Mouse (Mus musculus) limb, embryonic 12.5 days (tissue): ENCODE measurements around the gene Macrod2. TPM values are rescaled to one million over a fixed set of nuclear protein-coding genes. Genes with fewer than 3 reads are reported as not detected.

Experiments used
- ATAC-seq: fragments of 200-750 bp; cut with Nextera tagmentation; 2 replicates; pipeline ENCODE4 v1.8.0; 2017; ENCODE audit warnings: low read depth, moderate TSS enrichment; ENCODE audit not compliant: insufficient number of reproducible peaks, insufficient read depth, low FRiP score, low TSS enrichment
- H3K27ac ChIP-seq: fragments of 300-500 bp; sonication (generic); 2 replicates; pipeline ENCODE4 v1.5.1; 2016; ENCODE audit warnings: mild to moderate bottlenecking, moderate library complexity
- H3K27me3 ChIP-seq: fragments of 300-500 bp; sonication (generic); 2 replicates; pipeline ENCODE4 v1.6.1; 2016; ENCODE audit warnings: mild to moderate bottlenecking, moderate library complexity
- H3K36me3 ChIP-seq: fragments of 300-500 bp; sonication (generic); 2 replicates; pipeline ENCODE4 v1.6.1; 2016; ENCODE audit warnings: mild to moderate bottlenecking, moderate library complexity
- H3K4me1 ChIP-seq: fragments of 300-500 bp; sonication (generic); replicated peaks from 2 replicates; pipeline ENCODE4 v1.6.1; 2016
- H3K4me2 ChIP-seq: fragments of 300-500 bp; sonication (generic); 2 replicates; pipeline ENCODE4 v1.6.1; 2016; ENCODE audit warnings: mild to moderate bottlenecking, moderate library complexity
- H3K4me3 ChIP-seq: fragments of 300-500 bp; sonication (generic); replicated peaks from 2 replicates; pipeline ENCODE4 v1.5.1; 2016; ENCODE audit warnings: mild to moderate bottlenecking
- H3K9ac ChIP-seq: fragments of 300-500 bp; sonication (generic); replicated peaks from 2 replicates; pipeline ENCODE4 v1.6.1; 2016; ENCODE audit warnings: mild to moderate bottlenecking, moderate library complexity
- H3K9me3 ChIP-seq: fragments of 300-500 bp; sonication (generic); 2 replicates; pipeline ENCODE4 v1.6.1; 2016; ENCODE audit warnings: mild to moderate bottlenecking, moderate library complexity
- WGBS: fragments of 180-500 bp; shearing (Covaris S2); methylation state at CpG from one replicate; pipeline ENCODE4 v1.1.7; 2016; 5-methylcytosine and 5-hydroxymethylcytosine counted together
- polyA plus RNA-seq: library from polyadenylated mRNA; unstranded; fragments of >200 nt; fragmentation: Nextera tagmentation; extraction: Ambion mirVana; gene quantifications from 2 replicates; pipeline ENCODE4 v1.2.1, GENCODE M21; 2016

Gene Macrod2
- polyA plus RNA-seq, 1 experiment from 2014 or later, result 37.2 TPM

DNA sequence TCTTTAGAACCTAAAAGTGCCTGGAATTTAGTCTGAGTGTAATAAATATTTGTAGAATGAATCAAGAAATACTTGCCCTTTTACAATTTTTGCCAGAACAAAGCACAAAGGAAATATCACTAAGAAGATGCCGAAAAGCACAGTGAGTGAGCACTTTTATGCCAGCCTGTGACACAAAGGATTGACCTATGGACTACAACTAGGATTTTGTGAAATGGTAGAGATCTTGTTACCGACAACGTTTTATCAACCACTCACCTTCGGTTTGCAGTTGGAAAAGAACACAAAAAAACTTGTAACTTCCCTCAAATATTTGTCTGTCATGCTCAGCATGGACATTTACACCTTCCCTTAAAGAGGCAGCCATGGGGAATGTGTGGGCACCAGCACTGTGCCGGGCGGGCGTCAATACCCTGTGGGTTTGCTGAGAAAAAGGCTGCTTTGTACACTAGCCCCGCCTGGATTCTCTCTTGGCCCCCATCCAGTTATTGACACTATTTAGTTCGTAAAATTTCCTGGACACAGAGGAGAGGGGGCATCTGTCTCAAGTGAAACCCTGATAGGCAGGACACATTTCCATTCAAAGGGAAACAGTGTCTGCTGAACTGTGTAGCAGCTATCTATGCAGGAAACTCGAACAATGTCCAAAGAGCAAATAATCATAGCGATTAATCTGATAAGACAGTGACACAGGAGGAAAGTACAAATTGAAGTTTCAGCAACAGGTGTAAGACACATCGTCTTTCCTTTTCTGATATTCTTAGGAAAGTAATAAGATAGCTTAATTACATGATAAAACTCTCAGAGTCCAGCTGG is 368.2 kb downstream of the Macrod2 start:
- no peak overlapping the region for H3K9ac ChIP-seq
- H3K27ac ChIP-seq, result no peak overlapping the region
- no peaks in the 10 kb centered on the region for H3K27me3 ChIP-seq
- H3K36me3 ChIP-seq, result no peaks in the 10 kb centered on the region
- H3K4me3 ChIP-seq, result no peak overlapping the region
- no peaks in the 10 kb centered on the region for H3K9me3 ChIP-seq
- H3K4me2 ChIP-seq, result no peak overlapping the region
- no peak for ATAC-seq
- WGBS, result 87% methylated on average over 12 of the region's 12 CpGs
- H3K4me1 ChIP-seq, result no peaks in the 10 kb centered on the region

DNA sequence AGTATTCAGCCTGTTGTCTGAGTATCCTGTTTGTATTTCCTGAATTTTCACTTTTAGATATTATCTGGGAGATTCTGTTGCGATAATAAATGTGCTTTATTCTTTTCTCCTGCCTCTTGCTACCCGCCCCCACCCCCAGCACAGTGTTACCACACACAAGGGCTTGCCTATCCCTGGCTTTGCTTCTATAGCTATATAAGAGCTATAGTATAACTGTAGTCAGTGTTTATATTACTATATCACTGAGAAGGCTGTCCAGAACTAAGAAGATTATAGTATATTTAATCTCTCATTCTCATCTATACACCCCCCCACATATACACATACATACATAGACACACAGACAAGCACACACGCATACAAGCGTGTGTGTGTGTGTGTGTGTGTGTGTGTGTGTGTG is 374.4 kb downstream of the Macrod2 start:
- Histone ChIP-seq H3K9me3 (no peaks in the 10 kb centered on the region), H3K27ac (no peak overlapping the region), H3K4me1 (no peaks in the 10 kb centered on the region), H3K4me2 (no peak overlapping the region), H3K27me3 (no peaks in the 10 kb centered on the region), H3K4me3 (no peak overlapping the region), H3K36me3 (no peaks in the 10 kb centered on the region), H3K9ac (no peak overlapping the region)
- WGBS, result 84% methylated on average over 4 of the region's 4 CpGs
- no peak for ATAC-seq

DNA sequence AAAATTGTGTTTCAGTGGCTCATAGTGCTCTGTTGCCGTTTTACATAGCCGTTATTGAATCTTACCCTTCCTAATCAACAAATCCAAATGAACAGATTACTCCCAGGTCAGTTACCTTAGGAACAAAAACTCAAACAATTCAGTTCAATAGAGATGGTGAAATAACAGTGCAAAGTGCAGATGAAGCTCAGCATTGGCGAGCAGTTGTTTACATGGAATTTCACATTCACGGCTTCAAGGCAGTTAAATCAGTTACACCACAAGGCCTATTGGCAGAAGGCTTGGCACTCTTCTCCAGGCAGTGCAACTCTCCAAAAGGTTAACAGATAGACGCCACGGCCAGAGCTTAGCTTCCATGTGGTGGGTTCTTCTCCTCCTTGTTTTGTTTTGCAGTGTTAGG is 377.7 kb downstream of the Macrod2 start:
- H3K4me3 ChIP-seq, result no peak overlapping the region
- 90% methylated on average over 6 of the region's 6 CpGs for WGBS
- no peak overlapping the region for H3K27ac ChIP-seq
- H3K9me3 ChIP-seq, result no peaks in the 10 kb centered on the region
- no peak overlapping the region for H3K4me2 ChIP-seq
- H3K27me3 ChIP-seq, result no peaks in the 10 kb centered on the region
- H3K4me1 ChIP-seq, result no peaks in the 10 kb centered on the region
- no peak for ATAC-seq
- H3K9ac ChIP-seq, result no peak overlapping the region
- no peaks in the 10 kb centered on the region for H3K36me3 ChIP-seq

DNA sequence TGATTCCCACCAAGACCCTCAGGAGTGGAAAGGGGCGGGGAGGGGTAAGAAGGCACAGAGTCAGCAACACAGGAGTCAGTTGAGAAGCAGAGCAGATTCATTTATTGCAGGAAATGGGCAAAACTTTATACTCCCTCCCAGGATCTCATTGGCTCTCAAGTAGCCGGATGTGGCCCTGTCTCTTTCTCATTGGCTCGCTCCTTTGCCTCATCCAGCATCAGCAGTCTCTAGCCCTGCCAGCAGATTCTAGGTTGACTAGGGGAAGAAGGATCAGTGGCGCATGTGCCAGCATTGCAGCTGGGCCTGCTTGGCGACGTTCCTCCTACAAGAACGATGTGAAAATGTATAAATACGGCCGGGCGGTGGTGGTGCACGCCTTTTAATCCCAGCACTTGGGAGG is 378.3 kb downstream of the Macrod2 start:
- Histone ChIP-seq H3K27ac (no peak overlapping the region), H3K9ac (no peak overlapping the region), H3K4me1 (no peaks in the 10 kb centered on the region), H3K36me3 (no peaks in the 10 kb centered on the region), H3K4me2 (no peak overlapping the region), H3K9me3 (no peaks in the 10 kb centered on the region), H3K27me3 (no peaks in the 10 kb centered on the region), H3K4me3 (no peak overlapping the region)
- 92% methylated on average over 11 of the region's 11 CpGs for WGBS
- no peak for ATAC-seq

DNA sequence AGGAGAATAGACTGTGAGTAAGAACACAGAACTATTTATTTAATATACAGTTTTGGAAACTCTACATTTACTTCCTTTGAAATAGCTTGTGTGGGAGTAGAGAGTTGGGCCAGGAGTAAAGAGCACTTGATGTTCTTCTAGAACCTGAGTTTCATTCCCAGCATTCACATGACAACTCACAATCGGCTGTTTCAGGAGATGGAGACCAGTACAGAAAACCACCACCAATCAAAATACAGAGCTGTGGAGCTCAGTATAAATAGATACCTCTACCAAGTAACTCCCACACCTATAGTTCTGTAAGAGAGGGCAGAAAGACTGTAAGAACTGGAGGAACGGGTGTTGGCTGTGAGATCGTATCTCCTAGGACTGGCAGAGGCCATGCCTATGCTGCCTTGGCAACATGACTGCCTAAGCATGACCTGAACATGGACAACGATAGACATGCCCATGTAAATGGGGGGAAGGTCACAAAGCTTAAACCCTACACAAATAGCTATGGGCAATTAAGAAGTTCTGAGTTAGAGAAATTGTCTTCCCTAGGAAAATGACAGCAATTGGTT is 379.8 kb downstream of the Macrod2 start:
- WGBS, result 90% methylated on average over 4 of the region's 4 CpGs
- no peak for ATAC-seq
- no peaks in the 10 kb centered on the region for H3K27me3 ChIP-seq

DNA sequence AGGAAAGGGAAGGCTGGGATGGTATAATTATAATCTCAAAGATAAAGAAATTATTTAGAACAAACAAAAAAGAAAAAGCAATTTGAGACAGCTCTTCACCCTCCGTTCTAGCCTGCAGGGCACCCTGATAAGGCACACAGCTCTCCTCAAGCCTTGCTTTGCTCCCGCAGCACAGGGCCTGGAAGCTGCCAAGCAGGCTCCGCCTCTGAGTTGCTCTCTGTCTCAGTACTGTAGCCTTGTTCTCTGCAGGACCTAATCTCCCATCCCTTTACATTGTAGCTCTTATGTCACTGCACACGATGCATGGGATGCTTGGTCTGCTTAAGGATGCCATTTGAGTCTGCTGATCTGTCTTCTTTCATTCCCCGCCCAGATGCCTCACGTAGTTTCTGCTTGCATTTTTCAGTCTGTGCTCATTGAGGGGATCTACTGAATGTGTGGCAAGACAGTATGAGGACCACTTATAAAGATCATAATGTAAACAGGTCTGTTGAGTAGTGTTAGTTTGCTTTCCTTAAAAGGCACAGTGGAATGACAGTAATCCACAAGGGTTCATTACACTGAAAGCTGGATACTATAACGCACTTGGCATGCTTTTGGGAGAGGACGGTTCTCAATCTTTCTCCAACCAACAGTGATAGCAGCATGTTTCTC is 380.5 kb downstream of the Macrod2 start:
- H3K36me3 ChIP-seq, result no peaks in the 10 kb centered on the region
- H3K4me3 ChIP-seq, result no peak overlapping the region
- no peak overlapping the region for H3K9ac ChIP-seq
- no peaks in the 10 kb centered on the region for H3K9me3 ChIP-seq
- WGBS, result 74% methylated on average over 8 of the region's 8 CpGs
- no peak overlapping the region for H3K4me2 ChIP-seq
- H3K27ac ChIP-seq, result no peak overlapping the region
- ATAC-seq, result no peak
- H3K4me1 ChIP-seq, result no peaks in the 10 kb centered on the region
- no peaks in the 10 kb centered on the region for H3K27me3 ChIP-seq

More for the DNA sequence above, 379.8 kb downstream of the Macrod2 start:
- Histone ChIP-seq H3K4me2 (no peak overlapping the region), H3K27ac (no peak overlapping the region), H3K36me3 (no peaks in the 10 kb centered on the region), H3K9ac (no peak overlapping the region), H3K9me3 (no peaks in the 10 kb centered on the region), H3K4me3 (no peak overlapping the region), H3K4me1 (no peaks in the 10 kb centered on the region)

DNA sequence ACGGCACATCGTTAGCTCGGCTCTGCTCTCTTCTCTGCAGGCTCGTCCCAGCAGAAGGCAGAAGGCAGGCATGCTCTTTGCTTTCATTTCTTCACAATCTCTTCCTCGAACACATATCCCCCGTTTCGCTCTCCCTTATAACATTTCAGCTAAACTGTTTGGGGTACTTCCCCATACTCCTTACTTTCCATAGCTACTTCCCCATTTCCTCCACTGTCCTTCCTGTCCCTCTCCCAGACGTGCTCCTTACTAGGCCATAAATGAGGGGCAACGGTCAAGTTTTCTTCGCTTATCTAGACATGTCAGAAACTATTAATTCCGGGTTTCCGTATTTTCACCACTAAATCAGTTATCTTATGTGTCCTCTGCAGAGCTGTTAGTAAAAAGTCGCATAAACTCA is 383.1 kb downstream of the Macrod2 start:
- Histone ChIP-seq H3K4me3 (no peak overlapping the region), H3K36me3 (no peaks in the 10 kb centered on the region), H3K27ac (no peak overlapping the region), H3K9ac (no peak overlapping the region), H3K27me3 (no peaks in the 10 kb centered on the region), H3K4me2 (no peak overlapping the region), H3K9me3 (no peaks in the 10 kb centered on the region), H3K4me1 (no peaks in the 10 kb centered on the region)
- 77% methylated on average over 13 of the region's 13 CpGs for WGBS
- no peak for ATAC-seq

DNA sequence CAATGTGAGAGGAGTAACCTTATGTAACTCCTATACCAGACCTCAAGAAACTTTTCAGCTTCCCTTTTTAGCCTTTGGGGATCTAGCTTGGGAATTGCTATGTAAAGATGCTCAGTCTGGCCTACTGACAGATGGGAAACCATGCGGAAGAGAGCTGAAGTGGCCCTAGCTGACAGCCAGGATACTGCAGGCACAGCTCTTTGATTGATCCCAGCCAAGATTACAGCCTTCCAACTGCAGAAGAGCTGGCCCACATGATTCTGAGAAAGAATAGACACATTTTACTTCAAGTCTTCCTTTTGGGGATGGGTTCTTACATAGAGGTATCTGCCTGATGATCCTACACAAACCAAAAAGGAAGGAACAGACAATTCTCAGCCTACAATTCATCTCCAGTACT is 387.9 kb downstream of the Macrod2 start:
- H3K36me3 ChIP-seq, result no peaks in the 10 kb centered on the region
- H3K27ac ChIP-seq, result no peak overlapping the region
- H3K4me3 ChIP-seq, result no peak overlapping the region
- H3K9ac ChIP-seq, result no peak overlapping the region
- WGBS, result 70% methylated on average over 1 of the region's 1 CpGs
- H3K27me3 ChIP-seq, result no peaks in the 10 kb centered on the region
- no peaks in the 10 kb centered on the region for H3K4me1 ChIP-seq
- ATAC-seq, result no peak
- H3K4me2 ChIP-seq, result no peak overlapping the region
- H3K9me3 ChIP-seq, result no peaks in the 10 kb centered on the region

DNA sequence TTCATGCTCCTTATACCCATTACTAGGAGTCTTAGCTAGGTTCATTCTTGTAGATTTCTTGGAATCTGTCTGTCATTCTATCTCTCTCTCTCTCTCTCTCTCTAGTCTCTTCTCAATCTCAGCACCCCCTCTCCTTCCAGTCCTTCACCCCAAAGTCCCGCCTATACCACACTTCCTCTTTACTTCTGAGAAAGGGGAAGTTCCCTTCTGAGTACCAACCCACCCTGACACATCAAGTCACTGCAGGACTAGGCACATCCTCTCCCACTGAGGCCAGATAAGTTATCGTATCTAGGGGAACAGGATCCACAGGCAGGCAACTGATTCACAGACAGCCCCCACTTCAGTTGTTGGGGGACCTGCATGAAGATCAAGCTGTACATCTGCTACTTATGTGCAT is 389.5 kb downstream of the Macrod2 start:
- Histone ChIP-seq H3K27ac (no peak overlapping the region), H3K9ac (no peak overlapping the region), H3K4me2 (no peak overlapping the region), H3K4me3 (no peak overlapping the region), H3K27me3 (no peaks in the 10 kb centered on the region), H3K9me3 (no peaks in the 10 kb centered on the region), H3K36me3 (no peaks in the 10 kb centered on the region), H3K4me1 (no peaks in the 10 kb centered on the region)
- WGBS, result 89% methylated on average over 2 of the region's 2 CpGs
- no peak for ATAC-seq

DNA sequence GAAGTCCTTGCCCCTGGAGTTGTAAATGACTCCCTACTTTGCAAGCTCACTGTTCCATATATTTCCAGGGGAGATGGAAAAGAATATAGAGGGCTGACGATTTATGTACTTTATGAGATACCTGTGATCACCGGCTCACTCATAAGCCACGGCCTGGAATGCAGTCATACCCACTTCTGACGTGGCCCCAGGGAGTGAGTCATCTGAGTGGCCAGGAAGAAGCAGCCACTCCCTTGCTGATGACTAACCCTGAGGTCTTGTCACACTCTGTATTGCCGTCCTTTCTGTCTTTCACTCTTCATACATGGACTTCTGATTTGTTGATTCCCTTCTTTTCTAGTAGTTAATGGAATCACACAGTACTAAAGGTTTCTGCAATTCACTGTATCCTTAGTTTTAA is 395.3 kb downstream of the Macrod2 start:
- H3K4me1 ChIP-seq, result no peaks in the 10 kb centered on the region
- H3K36me3 ChIP-seq, result no peaks in the 10 kb centered on the region
- H3K27ac ChIP-seq, result no peak overlapping the region
- no peaks in the 10 kb centered on the region for H3K9me3 ChIP-seq
- 58% methylated on average over 5 of the region's 5 CpGs for WGBS
- H3K9ac ChIP-seq, result no peak overlapping the region
- no peak for ATAC-seq
- H3K4me3 ChIP-seq, result no peak overlapping the region
- no peak overlapping the region for H3K4me2 ChIP-seq
- H3K27me3 ChIP-seq, result no peaks in the 10 kb centered on the region

DNA sequence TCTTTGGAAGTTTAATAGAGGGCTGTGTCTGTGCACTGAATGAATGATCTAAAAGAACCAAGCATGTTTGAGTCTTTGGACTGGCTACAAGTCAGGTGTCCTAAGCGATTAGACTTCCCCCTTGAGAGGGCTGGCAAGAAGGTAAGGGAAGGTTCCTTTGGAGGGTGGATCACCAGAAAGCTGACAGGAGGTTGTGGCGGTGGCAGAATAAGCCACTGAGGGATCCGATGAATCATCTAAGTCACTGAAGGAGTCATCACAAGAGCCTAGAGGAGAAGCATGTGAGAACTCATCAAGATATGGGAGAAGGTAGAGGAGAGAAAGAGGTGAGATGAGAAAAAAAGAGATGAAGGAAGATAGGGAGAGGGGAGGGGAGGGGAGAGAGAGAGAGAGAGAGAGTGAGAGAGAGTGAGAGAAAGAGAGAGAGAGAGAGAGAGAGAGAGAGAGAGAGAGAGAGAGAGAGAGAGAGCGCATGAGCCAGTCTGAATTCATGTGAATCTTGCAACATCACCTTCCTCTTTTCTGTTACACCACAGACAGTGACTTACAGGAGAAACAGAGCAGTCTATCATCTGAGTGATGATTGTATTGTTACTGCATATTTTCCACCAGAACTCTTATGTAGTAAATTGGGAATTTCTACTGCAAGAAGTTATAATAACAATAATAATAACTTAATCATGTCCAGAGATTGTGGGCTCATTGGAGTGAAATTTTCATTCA is 398.9 kb downstream of the Macrod2 start:
- ATAC-seq, result no peak

More for the DNA sequence above, 398.9 kb downstream of the Macrod2 start:
- 86% methylated on average over 4 of the region's 4 CpGs for WGBS
- Histone ChIP-seq H3K27me3 (no peaks in the 10 kb centered on the region), H3K4me1 (no peaks in the 10 kb centered on the region), H3K9me3 (no peaks in the 10 kb centered on the region), H3K36me3 (no peaks in the 10 kb centered on the region), H3K4me2 (no peak overlapping the region), H3K4me3 (no peak overlapping the region), H3K27ac (no peak overlapping the region), H3K9ac (no peak overlapping the region)
